Mouse (Mus musculus) 3134 (cell line): ENCODE results near the gene Fbln7.

Source experiments
- DNase-seq: peaks from one replicate; pipeline ENCODE4 v3.0.0-alpha.2; 2011; ENCODE audit warnings: low spot score; ENCODE audit not compliant: insufficient read length; ENCODE audit errors: extremely low read depth

Gene Fbln7

DNA sequence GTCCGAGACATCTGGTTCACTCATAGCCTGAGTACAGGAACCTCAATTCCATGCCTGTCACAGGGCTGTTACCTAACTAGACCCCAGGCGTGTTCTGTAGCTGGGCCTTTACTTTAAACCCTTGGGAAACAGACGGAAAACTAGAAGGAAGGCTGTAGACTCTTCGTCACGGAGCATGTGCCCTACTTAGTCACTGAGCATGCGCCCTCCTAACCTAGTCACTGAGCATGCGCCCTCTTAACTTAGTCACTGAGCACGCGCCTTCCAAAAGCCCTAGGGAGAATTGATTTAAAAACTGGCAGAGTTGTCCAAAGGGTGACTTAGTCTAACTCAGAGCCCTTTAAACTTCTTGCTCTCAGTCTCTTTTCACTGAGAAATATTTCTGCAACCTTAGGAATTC, at the start of gene Fbln7:
TSS of gene Fbln7 (plus strand) at position 346 of the 400 bp plus-strand sequence.
- no peak for DNase-seq

DNA sequence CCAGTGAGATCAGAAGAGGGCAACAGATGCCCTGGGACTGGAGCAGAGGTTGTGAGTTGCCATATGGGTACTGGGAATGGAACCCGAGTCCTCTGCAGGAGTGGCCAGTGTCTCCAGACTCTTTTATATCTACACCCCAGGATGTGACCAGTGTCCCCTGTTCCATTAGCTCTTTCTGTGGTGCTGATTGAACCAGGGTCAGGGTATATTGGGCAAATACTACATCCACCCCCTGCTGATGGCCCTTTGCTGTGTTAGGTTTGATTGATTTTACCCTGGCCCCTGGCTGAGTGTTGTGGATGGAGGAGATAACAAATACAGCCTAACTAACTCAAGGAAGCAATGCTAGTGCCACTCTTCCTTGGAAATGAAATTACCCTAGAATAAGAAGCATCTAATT, 46.5 kb upstream of the Fbln7 start:
- no peak for DNase-seq

DNA sequence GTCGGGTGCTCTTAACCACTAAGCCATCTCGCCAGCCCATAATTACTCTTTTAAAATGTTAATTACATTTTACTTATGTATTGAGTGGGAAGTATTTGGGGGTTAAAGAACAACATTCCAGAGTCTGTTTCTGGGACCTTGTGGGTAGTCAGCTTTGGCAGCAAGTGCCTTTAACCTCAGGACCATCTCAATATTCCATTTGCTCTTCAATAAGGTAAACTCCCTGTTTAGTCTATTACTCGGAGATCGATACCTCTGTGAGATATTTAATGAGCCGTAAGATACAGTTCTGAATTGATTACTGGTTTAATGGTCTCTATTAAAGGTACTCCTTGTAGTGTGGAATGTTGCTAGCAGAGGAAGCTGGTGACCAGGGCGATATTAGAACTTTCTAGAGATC, 45.9 kb upstream of the Fbln7 start:
- no peak for DNase-seq

DNA sequence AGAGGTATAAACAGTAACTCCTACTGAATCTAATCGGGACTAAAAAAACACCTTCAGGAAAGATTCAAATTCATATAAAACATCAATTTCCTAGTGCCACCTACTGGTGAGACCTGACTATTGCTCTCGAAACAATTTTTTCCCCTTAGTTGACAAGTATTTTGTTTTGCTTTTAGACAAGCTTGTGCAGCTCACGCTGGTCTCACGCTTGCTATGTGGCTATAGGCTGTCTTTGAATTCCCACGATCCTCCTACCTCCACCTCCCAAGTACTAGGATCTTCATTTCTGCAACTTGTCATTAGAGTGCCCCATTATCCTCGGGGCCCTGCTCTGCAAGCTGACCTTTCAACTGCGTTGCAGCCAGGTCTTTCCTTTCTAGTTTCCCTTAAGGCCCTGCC, 45.4 kb upstream of the Fbln7 start:
- DNase-seq: no peak

DNA sequence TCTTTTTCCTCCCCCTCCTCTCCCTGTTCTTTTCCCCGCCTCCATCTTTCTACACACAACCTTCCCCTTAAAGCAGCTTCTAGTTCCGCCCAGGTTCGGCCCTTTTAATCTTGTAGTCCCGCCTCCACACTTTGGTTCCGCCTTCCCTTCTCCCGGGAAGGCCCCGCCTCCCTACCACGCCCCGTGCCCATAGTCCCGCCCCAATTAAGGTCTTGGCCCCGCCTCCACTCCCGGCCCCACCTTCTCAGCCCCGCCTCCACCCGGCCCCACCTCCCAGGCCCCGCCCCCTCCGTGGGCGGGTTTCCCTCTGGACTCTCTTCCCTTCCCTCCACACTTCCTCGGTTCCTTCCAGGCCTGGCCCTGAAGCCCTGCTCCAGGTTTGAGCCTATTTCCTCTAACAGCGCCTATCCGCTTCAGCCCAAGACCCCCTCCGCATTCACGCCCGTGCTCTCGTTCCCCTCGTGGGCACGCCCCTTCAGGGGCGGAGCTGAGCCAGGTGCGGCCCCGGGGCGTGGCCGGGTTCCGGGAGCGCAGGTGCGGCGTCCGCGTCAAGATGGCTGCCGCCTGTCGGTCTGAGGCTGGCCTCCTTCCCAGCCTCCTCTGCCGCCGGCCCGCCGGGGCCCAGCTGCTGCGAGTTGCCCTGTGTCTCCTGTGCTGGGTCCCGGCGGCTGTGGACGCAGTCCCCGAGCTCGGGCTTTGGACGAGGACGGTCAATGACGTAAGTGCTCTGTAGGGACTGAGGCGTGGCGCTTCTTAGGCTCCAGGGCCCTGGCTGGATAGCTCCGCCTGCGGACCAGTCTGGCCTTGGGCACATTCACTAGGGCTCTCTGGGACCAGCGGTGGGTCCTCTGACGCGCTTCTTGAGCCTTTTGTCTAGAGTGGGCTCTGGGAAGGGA, 44.7 kb upstream of the Fbln7 start, which contains the start of gene Tmem87b:
TSS of gene Tmem87b (plus strand) at position 333 of the 896 bp plus-strand sequence.
- peak; percentile 95 for DNase-seq

DNA sequence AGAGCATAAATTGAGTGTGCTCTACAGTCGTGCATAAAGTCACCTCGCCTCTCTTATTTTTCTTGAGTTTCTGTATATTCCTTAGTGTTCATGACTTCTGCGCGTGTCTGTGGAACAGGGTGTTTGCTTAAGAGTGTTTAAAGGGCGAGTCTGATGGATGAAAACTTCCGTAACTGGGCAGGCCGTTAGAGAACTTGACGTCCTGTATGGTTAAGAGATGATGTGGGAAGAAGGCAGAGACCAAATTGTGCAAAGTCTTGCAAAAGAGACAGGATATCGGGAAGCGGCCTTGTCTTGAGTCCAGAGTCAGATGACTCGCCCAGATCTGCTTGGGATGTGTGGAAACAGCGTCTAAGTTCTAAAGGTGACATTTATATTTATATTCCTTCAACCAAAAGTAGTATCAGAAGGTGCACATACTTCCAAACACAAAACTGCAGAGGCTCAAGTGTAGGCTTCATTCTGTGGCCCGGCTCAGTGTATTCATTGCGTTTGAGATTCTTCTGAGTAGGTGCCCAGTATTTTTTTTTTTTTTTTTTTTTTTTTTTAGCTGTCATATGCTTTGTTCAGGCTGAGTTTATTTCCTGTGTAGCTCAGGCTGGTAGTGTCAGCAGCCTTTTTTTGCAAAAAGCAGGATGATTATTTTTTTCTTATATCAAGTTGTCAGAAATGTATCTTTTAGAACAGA, 43.7 kb upstream of the Fbln7 start:
- DNase-seq: peak; percentile 38

DNA sequence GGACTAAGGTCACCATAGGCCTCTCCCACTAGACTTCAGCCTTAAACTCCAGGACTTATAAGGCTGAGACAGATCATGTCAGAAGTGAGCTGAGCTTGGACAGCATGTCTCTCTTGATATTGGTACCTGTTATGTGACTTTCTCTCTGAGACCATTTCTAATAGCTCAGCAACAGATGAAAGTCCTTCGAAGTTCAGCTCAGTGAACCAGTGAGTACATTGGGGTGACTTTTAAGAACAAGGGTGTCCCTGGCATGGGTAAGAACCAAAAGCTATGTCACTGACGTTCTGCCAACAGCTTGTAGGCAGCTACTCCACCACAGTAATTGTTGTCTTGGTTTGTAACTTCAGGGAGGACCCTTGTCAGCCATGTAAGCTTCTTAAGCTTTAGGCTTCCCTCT, 42.1 kb upstream of the Fbln7 start:
- DNase-seq: no peak

DNA sequence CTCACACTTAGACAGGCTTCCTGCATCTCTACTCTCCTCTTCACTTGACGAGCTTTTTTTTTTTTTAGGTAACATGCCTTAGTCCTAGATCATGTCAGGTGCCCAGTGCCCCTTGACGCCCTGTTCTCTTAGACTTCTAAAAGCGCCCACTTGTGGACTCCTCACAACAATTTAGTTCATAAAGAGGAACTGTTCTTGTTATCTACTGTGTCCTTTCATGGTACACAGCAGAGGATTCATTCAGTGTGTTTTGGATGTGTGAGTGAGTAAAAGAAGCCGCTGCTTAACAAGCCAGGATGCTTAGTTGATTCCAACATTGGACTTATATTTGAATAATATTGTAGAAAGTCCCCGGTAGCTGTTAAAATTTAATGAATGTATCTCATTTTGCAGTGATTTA, 38.9 kb upstream of the Fbln7 start:
- no peak for DNase-seq

DNA sequence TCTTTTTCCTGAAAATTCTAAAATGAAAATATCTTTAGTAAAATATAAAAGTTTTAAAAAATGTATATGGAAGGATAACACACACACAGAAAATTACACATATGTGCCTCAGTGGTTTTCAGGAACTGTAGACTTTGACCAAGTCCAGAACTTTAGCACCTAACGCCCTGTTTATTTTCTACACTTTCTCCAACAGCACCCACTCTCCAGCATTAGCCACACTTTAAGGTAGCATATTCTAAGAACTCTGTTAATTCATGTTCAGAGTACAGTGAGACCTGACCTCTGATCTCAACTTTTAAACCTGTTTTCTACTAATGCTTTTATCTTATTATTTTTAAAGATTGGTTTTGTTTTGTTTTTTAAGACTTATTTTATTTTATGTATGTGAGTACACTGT, 35.0 kb upstream of the Fbln7 start:
- no peak for DNase-seq

DNA sequence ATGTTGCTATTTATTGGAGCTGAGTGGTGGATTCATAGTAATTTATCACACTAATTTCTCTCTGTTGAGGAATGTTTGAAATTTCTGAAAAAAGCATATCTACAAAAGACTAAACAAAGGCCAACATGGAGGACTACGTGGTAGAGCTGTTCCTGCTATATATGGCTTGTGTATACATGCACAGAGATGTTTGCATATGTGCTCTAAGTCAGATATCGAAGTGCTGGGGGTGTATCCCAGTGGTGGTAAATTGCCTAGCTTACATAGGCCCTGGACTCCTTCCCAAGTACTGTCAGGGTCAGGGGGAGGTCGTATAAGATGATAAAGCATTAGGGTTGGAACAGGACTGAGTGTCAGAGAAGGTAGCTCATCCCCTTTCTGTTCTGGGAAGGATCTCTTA, 30.2 kb upstream of the Fbln7 start:
- DNase-seq: no peak

DNA sequence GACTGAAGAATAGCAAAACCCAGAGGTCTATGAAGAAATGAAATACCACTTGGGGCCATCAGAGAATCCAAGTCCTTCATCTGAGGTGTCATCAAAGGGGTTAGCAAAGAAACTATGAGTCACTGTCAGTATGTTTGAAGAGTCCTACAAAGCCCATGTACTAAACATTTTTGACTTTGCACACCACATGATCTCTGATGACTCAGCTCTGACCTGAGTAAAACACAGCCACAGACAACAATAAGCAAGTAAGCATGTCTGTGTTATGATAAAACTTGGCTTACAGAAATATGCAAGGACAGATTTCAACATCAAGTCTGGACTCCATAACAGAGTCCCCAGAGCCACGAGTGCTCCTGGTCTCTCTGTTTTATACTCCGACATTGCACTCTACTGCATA, 29.7 kb upstream of the Fbln7 start:
- no peak for DNase-seq

DNA sequence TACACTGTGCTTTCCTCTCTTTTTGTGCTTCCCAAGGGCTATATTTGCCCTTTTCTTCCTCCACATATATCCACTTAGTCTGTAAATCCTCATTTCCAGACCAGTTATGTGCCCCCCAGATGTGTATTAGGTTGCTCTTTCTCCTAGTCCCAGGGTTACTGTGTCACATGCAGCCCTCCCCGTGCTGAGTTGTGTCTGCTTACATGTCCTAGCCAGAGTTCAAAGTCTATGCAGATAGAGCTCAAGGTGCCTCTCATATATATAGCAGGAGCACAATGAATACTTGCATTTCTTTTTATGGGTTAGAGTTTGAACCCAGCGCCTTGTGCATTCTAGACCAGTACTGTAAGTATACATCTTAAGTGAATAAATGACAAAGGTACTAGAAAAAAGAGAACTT, 29.3 kb upstream of the Fbln7 start:
- DNase-seq: no peak

DNA sequence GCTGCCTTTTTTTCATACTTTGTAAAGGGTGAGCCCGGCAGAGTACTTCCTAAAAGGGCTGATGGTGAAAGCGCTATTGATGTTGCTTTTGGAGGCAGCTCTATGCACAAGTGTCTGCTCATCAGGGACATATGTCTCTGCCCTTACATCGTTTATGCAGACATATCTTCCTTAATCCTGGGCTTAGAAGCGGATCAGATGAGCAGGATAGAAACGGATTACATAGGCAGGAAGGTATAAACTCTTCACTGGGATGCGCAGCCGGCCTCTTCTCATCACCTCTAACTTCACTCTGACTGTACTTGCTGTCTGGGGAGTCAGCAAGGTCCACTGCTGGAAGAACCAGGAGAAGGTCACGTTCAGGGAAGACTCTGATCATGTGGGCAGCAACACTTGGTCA, 25.2 kb upstream of the Fbln7 start:
- DNase-seq: no peak

DNA sequence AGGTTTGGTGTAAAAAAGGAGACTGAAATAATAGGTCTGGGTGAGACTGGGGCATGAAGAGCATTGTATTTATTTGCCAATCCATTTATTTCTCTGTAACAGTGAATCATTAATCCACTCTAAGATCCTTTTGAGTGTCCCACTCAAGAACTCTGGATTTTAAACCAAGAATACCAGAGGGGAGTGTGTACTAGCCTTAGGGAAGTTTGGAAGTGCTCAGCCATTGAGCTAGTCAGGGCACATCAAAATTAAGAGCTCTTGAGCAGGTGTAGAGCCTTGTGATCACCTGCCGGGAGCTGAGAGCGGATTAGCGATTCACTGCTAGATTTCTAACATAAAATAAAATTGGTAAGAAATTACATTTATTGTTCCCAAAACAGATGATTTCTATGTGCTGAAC, 24.2 kb upstream of the Fbln7 start:
- no peak for DNase-seq

DNA sequence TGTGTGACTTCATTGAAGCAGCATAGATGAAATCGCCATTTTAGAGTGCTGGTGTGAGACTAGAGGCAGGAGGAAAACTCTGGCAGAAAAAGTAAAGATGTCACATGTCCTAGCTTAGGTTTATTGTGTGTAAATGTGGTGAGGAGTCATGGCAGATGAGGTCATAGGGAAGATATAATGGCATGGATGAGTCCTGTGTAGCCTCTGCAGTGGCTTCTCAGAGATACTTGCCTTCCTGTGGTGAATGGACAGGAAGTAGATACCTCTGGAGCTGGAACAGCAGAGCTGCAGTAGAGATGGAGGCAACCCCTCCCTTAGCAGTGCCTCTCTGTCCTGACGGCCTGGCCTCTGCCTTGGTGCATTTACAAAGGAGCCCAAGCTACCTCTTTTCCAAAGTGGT, 23.3 kb upstream of the Fbln7 start:
- no peak for DNase-seq

DNA sequence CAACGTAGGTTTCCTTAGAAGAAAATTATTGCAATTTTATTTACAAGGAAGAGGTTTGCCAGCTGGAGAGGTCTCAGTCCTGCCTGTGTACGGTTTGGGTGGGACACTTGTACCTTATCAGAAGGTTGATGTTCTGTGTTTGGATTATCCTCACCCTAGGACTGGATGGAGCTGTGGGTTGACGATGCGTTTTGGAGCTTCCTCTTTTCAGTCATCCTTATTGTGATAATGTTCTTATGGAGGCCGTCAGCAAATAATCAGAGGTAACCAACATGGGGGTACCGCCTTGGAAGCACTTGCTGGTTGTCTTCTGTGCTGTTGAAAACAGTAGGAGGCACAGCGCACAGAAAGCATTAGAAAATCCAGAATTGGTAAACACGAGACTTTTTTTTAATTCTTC, 20.3 kb upstream of the Fbln7 start:
- DNase-seq: no peak

DNA sequence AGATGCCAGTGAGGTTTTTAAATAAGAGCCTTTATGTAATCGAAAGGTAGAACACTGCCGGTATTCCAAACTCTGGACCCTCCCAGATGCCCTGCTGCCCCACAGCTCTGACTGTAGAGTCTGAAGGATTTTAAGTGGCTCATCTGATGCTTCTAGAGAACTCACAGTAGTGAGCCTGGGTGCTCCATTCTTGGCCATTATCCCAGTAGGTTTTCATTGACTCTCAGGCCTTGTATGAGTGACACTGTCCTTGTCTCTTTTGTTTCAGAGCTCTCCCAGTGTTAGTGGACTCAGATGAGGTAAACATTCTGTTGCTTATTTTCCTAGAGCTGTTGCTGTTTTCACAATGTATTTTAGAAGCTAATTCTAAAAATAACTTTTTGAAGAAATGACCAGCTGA, 12.7 kb upstream of the Fbln7 start:
- DNase-seq: no peak

DNA sequence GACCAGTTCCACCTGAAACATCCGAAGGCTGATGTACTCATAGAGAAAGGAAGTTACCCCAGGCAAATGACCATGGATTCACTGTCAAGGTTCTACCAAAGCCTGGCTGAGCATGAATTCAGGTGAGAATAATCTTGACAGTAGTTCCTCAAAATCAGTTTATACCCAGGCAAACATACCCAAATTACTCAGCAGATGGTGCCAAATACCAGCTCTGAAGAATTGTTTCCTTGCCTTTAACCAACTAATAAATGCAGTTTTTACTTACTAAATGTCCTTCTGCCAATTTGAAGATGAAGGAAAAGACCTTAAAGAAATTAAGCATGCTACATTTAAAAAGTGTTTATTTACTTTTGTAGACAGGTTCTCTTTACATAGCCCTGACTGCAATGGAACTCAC, 6.1 kb upstream of the Fbln7 start:
- no peak for DNase-seq

DNA sequence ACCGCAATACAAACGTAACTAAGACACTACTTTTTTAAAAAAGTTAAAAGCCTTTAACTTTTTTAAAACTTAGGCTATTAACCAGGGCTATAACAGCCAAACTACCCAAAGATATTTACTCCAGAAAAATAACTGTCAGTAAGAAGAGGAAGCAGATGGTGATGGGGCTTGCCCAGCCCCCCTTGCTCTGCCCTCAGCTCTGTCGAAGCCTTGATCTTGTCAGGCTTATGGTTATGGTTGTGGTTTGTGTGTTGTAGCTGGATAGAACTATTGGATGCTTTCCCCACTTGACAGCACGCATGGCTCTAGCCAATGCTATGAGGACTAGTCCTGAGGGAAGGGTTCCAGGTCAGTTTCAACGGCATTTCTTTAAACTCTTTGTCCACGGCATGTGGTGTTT, 3.8 kb upstream of the Fbln7 start:
- no peak for DNase-seq

DNA sequence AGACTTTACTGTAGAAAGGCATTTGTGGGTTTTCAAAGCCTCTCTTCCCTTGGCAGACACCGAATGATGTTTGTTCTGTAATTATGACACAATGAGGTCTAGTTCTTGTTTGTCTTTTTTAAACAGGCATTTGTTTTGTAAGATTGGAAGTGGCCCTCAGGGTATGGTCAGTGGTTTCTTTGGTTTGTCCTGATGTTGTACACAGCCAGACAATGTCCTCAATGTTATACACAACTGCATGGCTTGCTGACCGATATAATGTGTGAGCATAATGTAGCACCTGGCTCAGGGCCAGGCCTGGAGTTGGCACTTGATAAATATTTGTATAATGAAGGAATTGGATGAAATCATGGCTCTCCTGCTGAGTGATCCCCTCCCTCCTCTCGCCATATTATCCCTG, 2.9 kb upstream of the Fbln7 start:
- DNase-seq: no peak

DNA sequence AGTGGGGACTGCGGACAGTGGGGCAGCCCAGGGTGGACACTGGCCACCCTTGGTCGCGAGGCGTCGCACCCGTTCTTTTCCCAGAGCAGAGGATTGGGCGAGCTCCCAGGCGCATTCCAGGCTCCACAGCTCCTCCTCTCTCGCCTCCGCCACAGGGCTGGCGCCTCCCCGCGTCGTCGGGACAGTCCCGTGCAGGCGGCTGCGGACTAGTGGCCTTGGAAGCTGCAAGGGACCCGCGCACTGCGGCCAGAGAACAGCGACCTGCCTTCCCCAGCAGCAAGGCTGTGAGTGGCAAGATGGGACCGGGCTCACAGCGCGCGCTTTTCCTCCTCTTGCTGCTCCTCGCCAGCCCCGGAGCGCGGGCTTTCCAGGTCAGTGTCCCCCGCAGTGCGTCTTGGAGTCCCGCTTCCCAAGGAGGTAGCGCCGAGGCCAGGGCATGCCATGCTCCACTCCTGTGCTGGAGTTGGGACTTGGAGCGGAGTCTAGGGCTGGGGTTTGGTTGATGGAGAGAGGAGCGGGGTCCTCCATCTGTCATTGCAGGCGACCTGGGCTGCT, 1.1 kb downstream of the Fbln7 start:
- peak; percentile 10 for DNase-seq

DNA sequence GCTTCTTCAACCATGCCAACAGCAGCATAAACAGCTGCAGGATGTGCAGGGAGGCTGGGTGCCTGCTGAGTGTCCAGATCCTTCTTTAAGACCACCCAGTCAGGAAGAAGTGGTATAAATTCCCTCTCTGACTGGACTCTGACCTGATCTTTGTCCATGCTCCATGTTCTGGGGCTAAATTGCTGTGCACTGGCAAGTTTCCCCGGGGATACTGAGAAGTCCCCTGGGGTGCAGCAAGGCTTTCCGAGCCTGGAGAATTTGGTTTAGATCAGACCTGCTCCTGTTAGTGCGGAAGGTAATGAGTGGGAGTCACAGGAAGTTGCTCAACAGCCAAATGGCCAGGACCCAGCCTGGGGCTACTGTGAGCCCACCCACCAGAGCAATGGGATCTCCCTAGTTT, 2.3 kb downstream of the Fbln7 start:
- DNase-seq: no peak
